Mouse (Mus musculus): ENCODE measurements at regions not wholly inside any gene's neighbourhood (a gene's known extent, or its start where the extent isn't known, plus 50 kb on each side); places are given as distances from the start of the nearest gene placed in this dataset.

- TF ChIP-seq CTCF (IDR thresholded peaks at IDR 0.05) = no peak
- no peak for TF ChIP-seq POLR2A (IDR thresholded peaks at IDR 0.05; ENCODE audit: insufficient read depth, low read depth, low read length)
- no peak for TF ChIP-seq EP300 (IDR thresholded peaks at IDR 0.05; ENCODE audit: insufficient read depth, low read depth, low read length)
These were observed 1372.0 kb upstream of the A1bg start for GRCm38 (mm10) chr15:62294786-62295185.

All from heart, adult 2 months (tissue).